Mouse (Mus musculus) erythroblast, embryonic 14.5 days (primary cell): ENCODE results near the gene Gm49384. TPM values are rescaled to one million over a fixed set of nuclear protein-coding genes. Genes with fewer than 3 reads are reported as not detected.
"Not testable (repeated sequence)": the region's sequence is repeated elsewhere in the genome, so short reads cannot be mapped to it uniquely, and the experiment has no call there.

ENCODE experiments used
- H3K27me3 ChIP-seq: 2 replicates; pipeline ENCODE4 v1.6.1; 2012; ENCODE audit warnings: inconsistent platforms; ENCODE audit not compliant: control insufficient read depth
- H3K36me3 ChIP-seq: 2 replicates; pipeline ENCODE4 v1.6.1; 2012; ENCODE audit warnings: mild to moderate bottlenecking, inconsistent platforms; ENCODE audit not compliant: control insufficient read depth
- H3K4me1 ChIP-seq: 2 replicates; pipeline ENCODE4 v1.6.1; 2012; ENCODE audit warnings: inconsistent platforms; ENCODE audit not compliant: control insufficient read depth
- H3K4me3 ChIP-seq: replicated peaks from 2 replicates; pipeline ENCODE3; 2012; ENCODE audit warnings: moderate library complexity, mild to moderate bottlenecking, inconsistent platforms
- H3K9me3 ChIP-seq: 2 replicates; pipeline ENCODE4 v1.6.1; 2012; ENCODE audit warnings: low read length, inconsistent platforms, mixed read lengths; ENCODE audit not compliant: control insufficient read depth
- GATA1 ChIP-seq: IDR thresholded peaks from 2 replicates; pipeline ENCODE4 v1.6.1; 2012; ENCODE audit warnings: low read length, inconsistent platforms, mixed read lengths
- TAL1 ChIP-seq: IDR thresholded peaks from 3 replicates; pipeline ENCODE4 v1.6.1; 2012; ENCODE audit warnings: low read length, inconsistent platforms, mixed read lengths
- polyA plus RNA-seq: library from polyadenylated mRNA; stranded (reverse); fragments of >175 nt; gene quantifications from 2 replicates; pipeline ENCODE4 v1.2.3, GENCODE M21; 2012

The Gm49384 gene
- polyA plus RNA-seq, 1 experiment: not detected

DNA sequence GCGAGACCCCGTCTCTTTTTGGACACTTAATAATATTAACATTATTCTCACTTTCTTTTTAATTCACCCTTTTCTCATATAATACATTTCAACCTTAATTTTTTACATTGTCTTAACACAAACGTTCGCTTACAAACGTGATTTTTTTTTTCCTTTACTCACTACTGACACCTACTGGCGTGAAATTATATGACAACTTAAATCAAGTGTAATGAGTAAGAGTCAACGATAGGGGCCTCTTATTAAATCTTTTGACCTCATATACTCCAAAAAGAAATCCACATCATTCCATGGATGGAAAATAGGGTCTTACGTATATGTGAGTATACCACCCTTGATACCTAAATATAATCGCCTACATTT lies 44.5 kb downstream of the Gm49384 start:
- peaks cover 34% of the 10 kb centered on the region for H3K4me1 ChIP-seq
- H3K27me3 ChIP-seq: no peaks in the 10 kb centered on the region
- H3K4me3 ChIP-seq: peak overlapping the region; percentile 42
- H3K9me3 ChIP-seq: no peaks in the 10 kb centered on the region
- no peak for TF ChIP-seq TAL1
- no peak for TF ChIP-seq GATA1
- H3K36me3 ChIP-seq: peaks cover 33% of the 10 kb centered on the region

DNA sequence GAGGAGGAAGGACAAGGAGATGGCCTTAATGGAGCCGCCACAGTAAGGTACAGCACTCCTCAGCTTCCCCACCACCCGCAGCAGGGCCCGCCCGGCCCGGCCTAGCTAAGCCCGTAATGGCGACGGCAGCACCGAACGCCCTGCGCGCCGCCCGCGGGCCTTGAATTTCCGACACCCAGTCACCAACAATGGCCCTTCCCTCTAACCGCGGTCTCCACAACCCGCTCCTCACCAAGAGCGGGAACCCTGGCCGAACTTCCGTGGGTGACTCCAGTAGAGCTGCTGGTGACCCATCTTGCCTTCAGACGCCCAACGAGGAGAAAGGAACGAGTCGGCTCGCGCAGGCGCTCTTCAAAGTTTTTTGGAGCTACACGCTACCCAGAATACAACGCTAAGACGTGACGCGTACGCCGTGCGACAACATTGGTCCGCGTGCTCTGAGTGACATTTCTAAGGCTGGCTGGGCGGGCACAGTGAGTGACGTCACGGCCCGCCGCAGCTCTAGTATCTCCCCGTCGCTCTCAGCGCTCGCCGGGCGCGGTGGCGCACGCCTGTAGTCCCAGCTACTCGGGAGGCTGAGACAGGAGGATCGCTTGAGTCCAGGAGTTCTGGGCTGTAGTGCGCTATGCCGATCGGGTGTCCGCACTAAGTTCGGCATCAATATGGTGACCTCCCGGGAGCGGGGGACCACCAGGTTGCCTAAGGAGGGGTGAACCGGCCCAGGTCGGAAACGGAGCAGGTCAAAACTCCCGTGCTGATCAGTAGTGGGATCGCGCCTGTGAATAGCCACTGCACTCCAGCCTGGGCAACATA lies 45.1 kb downstream of the Gm49384 start, which contains the start of gene Rps29:
Gene Rps29, minus strand, starts transcription at position 422 of the 813 bp plus-strand sequence.
- H3K4me1 ChIP-seq: peaks cover 29% of the 10 kb centered on the region
- H3K36me3 ChIP-seq: peaks cover 33% of the 10 kb centered on the region
- H3K27me3 ChIP-seq, H3K9me3 ChIP-seq: not testable (repeated sequence)
- H3K4me3 ChIP-seq: peak within 1 kb of the TSS; percentile 91

DNA sequence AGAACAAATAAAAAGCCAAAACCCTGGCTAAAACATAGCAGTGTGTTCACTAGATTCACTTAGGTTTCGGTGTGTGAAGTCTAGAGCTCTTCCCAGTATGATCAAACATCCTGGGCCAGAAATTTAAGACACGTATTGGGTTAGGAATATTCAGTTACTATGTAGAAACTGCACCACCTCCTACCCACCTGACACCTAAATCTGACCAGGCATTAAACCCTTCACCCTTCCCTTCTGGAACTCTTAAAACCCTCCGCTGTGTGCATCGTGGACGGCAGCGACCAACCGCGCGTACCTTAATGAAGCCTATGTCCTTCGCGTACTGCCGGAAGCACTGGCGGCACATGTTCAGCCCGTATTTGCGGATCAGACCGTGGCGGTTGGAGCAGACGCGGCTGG lies 45.7 kb downstream of the Gm49384 start:
- Histone ChIP-seq H3K9me3 (no peaks in the 10 kb centered on the region), H3K4me1 (peaks cover 27% of the 10 kb centered on the region), H3K4me3 (peak overlapping the region; percentile 91), H3K36me3 (peaks cover 33% of the 10 kb centered on the region), H3K27me3 (no peaks in the 10 kb centered on the region)
- no peak for TF ChIP-seq TAL1
- TF ChIP-seq GATA1: no peak

DNA sequence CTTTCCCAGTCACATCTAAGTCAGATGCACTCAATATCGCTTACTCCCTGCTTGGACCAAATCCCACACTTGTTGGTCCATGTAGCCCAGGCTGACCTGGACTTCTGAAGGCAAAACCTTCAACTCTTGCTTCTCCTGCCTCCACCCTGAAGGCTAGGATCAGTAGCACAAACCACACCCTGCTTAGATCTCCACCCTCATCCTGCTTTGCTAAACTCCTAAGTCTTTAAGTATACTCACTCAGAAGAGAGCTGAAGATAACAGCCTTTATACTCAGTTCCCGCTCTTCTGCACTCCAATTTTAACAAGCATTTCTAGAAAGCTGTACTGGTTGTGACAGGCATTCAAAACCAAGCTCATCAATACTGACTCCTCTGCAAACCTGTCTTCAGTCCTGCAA lies 47.0 kb downstream of the Gm49384 start:
- no peaks in the 10 kb centered on the region for H3K27me3 ChIP-seq
- H3K36me3 ChIP-seq: peaks cover 33% of the 10 kb centered on the region
- peaks cover 27% of the 10 kb centered on the region for H3K4me1 ChIP-seq
- no peak for TF ChIP-seq GATA1
- TF ChIP-seq TAL1: no peak
- peak overlapping the region; percentile 91 for H3K4me3 ChIP-seq
- H3K9me3 ChIP-seq: no peaks in the 10 kb centered on the region

DNA sequence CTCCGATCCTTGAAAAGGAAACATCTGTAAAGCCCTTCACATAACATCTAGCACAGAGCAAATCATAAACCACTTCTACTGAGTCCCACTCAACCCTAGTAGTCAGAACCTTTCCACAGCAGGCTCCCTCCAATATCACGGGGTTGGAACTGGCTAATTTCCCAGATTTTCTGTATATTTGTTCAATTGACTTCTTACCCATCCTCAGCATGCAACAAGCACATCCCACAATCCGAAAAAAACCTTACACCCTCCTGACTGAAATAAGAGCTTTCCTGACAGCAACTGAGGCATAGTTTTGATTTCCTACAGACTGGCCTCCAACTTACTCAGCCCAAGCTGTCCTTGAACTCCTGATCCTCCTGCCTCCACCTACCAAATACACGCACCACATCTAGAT lies 47.6 kb downstream of the Gm49384 start:
- H3K27me3 ChIP-seq: no peaks in the 10 kb centered on the region
- H3K4me1 ChIP-seq: peaks cover 27% of the 10 kb centered on the region
- no peaks in the 10 kb centered on the region for H3K9me3 ChIP-seq
- TF ChIP-seq GATA1 (no peak), TAL1 (no peak)
- H3K4me3 ChIP-seq: no peak overlapping the region
- peaks cover 33% of the 10 kb centered on the region for H3K36me3 ChIP-seq

DNA sequence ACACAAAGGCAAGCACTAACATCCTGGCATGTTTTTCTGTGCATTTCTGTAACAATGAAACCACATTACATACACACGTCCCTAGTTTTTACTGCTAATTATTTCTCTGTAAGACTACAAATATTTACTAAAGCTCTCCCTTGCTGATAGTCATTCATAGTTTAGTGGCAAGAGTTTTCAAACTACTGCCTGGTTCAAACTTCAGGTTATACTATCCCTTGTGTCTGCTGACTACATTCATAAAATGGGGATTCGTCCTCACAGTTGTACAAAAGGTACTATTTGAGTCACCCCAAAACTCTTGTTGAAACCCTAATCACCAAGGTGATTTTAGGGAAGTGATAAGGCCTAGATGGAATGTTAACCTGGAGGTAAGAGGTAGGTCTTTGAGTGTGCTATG lies 48.1 kb downstream of the Gm49384 start:
- Histone ChIP-seq H3K4me1 (peaks cover 27% of the 10 kb centered on the region), H3K36me3 (peaks cover 33% of the 10 kb centered on the region), H3K4me3 (no peak overlapping the region), H3K27me3 (no peaks in the 10 kb centered on the region), H3K9me3 (no peaks in the 10 kb centered on the region)
- TF ChIP-seq TAL1 (no peak), GATA1 (no peak)

DNA sequence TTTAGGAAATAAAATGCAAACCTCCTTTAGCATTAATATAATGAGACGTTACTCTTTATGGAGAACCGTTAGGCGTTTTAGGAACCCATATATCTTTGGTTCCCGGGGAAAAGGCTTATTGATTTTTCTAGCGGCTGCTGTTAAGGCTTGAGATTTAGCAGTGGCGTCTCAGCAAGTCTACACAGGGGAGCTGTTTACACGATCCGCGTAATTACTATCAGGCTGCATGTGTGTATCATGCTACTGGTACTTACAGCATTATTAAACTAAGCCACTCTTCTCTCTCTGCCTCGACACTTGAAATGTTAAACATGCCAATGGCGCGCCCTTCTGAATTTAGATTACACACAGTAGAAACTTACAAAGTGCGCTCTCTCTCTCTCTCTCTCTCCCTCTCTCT lies 54.0 kb downstream of the Gm49384 start:
- H3K4me1 ChIP-seq: no peaks in the 10 kb centered on the region
- no peaks in the 10 kb centered on the region for H3K27me3 ChIP-seq
- H3K4me3 ChIP-seq: no peak overlapping the region
- peaks cover 4% of the 10 kb centered on the region for H3K36me3 ChIP-seq
- TF ChIP-seq TAL1: no peak
- no peak for TF ChIP-seq GATA1
- no peaks in the 10 kb centered on the region for H3K9me3 ChIP-seq

DNA sequence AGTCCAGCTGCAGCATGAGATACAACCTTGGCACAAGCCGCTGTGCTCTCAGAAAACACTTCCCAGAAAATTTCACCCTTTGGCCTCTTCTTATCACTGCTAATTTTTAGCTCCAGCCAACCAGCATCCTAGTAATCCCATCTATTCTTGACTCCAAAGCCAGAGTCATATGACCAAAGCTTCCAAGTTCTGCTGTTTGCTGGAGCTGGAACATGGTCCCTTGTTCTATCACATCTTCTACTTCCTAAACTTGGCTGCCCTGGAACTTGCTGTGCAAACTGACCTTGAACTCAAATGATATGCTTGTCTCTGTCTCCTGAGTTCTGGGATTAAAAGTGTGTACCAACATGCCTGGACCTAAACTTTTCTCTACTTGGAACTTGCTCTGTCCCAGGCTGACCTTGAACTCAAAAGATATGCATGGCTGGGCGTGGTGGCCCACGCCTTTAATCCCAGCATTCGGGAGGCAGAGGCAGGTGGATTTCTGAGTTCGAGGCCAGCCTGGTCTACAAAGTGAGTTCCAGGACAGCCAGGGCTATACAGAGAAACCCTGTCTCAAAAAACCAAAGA lies 56.8 kb downstream of the Gm49384 start:
- Histone ChIP-seq H3K4me3 (no peak overlapping the region), H3K27me3 (no peaks in the 10 kb centered on the region), H3K4me1 (no peaks in the 10 kb centered on the region), H3K36me3 (no peaks in the 10 kb centered on the region), H3K9me3 (no peaks in the 10 kb centered on the region)
- TF ChIP-seq GATA1 (no peak), TAL1 (no peak)

DNA sequence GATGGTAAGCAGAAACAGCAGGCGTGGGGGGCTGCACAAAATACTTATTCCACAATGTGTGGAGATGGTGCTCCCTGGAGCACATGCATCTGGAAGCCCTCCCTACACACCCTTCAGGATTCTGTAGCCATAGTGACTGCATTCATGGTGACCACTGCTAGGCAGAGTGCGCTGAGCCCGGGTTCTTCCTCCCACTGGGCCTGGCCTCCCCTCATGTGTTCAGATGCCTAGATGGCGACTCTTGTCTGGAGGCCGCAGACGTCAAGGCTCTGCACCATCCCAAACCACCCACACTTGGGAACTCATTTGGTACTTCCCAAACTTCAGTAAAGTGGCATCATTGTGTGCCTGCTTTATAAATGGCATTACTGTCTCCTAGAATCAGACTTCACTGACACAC lies 60.6 kb downstream of the Gm49384 start:
- TF ChIP-seq GATA1: no peak
- no peak for TF ChIP-seq TAL1
- no peaks in the 10 kb centered on the region for H3K9me3 ChIP-seq
- H3K4me3 ChIP-seq: no peak overlapping the region
- no peaks in the 10 kb centered on the region for H3K27me3 ChIP-seq
- no peaks in the 10 kb centered on the region for H3K4me1 ChIP-seq
- no peaks in the 10 kb centered on the region for H3K36me3 ChIP-seq

DNA sequence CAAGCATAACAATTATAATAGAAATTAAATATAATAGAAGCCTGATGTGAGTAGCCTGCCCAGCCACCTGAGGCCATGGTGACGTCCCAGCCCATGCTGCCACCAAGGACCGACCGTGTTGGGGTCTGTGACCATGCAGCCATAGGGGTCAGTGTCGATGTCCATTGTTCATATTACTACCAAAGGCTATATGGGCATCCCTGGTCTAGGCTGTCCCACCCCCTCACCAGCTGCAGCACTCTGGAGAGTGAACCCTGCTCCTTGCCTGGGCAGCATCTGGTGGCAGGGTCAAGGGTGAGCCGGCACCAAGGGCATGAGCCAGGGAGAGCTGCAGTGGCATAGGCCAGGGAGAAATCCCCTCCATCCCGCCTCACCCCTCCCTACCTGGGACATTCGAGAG lies 64.2 kb downstream of the Gm49384 start:
- no peaks in the 10 kb centered on the region for H3K36me3 ChIP-seq
- no peaks in the 10 kb centered on the region for H3K27me3 ChIP-seq
- H3K4me3 ChIP-seq: no peak overlapping the region
- H3K9me3 ChIP-seq: no peaks in the 10 kb centered on the region
- H3K4me1 ChIP-seq: no peaks in the 10 kb centered on the region
- TF ChIP-seq TAL1: no peak
- no peak for TF ChIP-seq GATA1

Other genes with a start within 250 kb of the Gm49384 start
- 65.5 and 410 TPM in 2 replicates for gene Rps29, start 45.1 kb downstream of the Gm49384 start, polyA plus RNA-seq
- 7.6 TPM in 2 replicates for gene Lrr1, start 35.5 kb downstream of the Gm49384 start, polyA plus RNA-seq
- gene Rpl36al, start 20.2 kb downstream of the Gm49384 start, polyA plus RNA-seq: 6.1 and 7.3 TPM in 2 replicates
- gene Mgat2, start 20.1 kb downstream of the Gm49384 start, polyA plus RNA-seq: 0.73 and 0.90 TPM in 2 replicates
- not detected in 2 replicates for gene Gm49383, start 7.2 kb downstream of the Gm49384 start, polyA plus RNA-seq
- gene Dnaaf2, start 5.8 kb downstream of the Gm49384 start, polyA plus RNA-seq: 1.6 and 2.3 TPM in 2 replicates
- gene Pole2, start 23.9 kb upstream of the Gm49384 start, polyA plus RNA-seq: 2.5 and 2.9 TPM in 2 replicates
- gene Klhdc1, start 36.9 kb upstream of the Gm49384 start, polyA plus RNA-seq: not detected in 2 replicates
- 4.1 and 5.1 TPM in 2 replicates for gene Klhdc2, start 92.4 kb upstream of the Gm49384 start, polyA plus RNA-seq
- gene Nemf, start 152.9 kb upstream of the Gm49384 start, polyA plus RNA-seq: 0.12 and 0.79 TPM in 2 replicates
- 24.7 and 27.9 TPM in 2 replicates for gene Arf6, start 167.9 kb upstream of the Gm49384 start, polyA plus RNA-seq
- gene Gm9887, start 168.2 kb upstream of the Gm49384 start, polyA plus RNA-seq: 0.23 and 0.28 TPM in 2 replicates